Mouse (Mus musculus): ENCODE measurements around the gene Gsta4. TPM values are rescaled to one million over a fixed set of nuclear protein-coding genes. Genes with fewer than 3 reads are reported as not detected.

The Gsta4 gene
- polyA plus RNA-seq, 1 experiment from 2014 or later = 19.9 TPM

GRCm38 (mm10) chr9:78154211-78154977 lies 28.2 kb upstream of the Gsta4 start:
- H3K9ac ChIP-seq (replicated peaks) = no peak overlapping the region
- 0 out of 2 replicates have a peak, but pooled peaks cover 3% of the 10 kb centered on the region for H3K4me1 ChIP-seq (ENCODE audit: insufficient read depth)
- 0 out of 2 replicates have a peak overlapping the region, but pooled peaks have one; percentile 34 for H3K27ac ChIP-seq (ENCODE audit: low read depth)
- no peaks in the 10 kb centered on the region for H3K9me3 ChIP-seq (ENCODE audit: low read length)
- no peak for DNase-seq
- no peak for ATAC-seq
- no peak overlapping the region for H3K4me3 ChIP-seq (ENCODE audit: low read depth, low read length)
- no peak for TF ChIP-seq CTCF (IDR thresholded peaks at IDR 0.05; ENCODE audit: low read depth)
- TF ChIP-seq EP300 (IDR thresholded peaks at IDR 0.05; ENCODE audit: low read depth) = no peak
- WGBS (ENCODE audit: insufficient replicate concordance) = 72% methylated on average over 11 of the region's 11 CpGs
- peaks cover 14% of the 10 kb centered on the region for H3K36me3 ChIP-seq (replicated peaks; ENCODE audit: insufficient read depth, low read length)
- H3K27me3 ChIP-seq (ENCODE audit: insufficient read depth, low read length) = no peaks in the 10 kb centered on the region
- H3K4me2 ChIP-seq (ENCODE audit: low read depth, low read length) = no peak overlapping the region

GRCm38 (mm10) chr9:78157221-78157620 lies 25.4 kb upstream of the Gsta4 start:
- WGBS (ENCODE audit: insufficient replicate concordance) = 50% methylated on average over 1 of the region's 1 CpGs
- ATAC-seq = peak; percentile 45; the same call in 1 of the 2 replicates
- no peak overlapping the region for H3K4me2 ChIP-seq (ENCODE audit: low read depth, low read length)
- no peaks in the 10 kb centered on the region for H3K9me3 ChIP-seq (ENCODE audit: low read length)
- H3K36me3 ChIP-seq (replicated peaks; ENCODE audit: insufficient read depth, low read length) = peaks cover 32% of the 10 kb centered on the region
- no peaks in the 10 kb centered on the region for H3K27me3 ChIP-seq (ENCODE audit: insufficient read depth, low read length)
- H3K27ac ChIP-seq (ENCODE audit: low read depth) = peak overlapping the region; percentile 44; the same call in 1 of the 2 replicates
- H3K4me1 ChIP-seq (ENCODE audit: insufficient read depth) = 0 out of 2 replicates have a peak, but pooled peaks cover 3% of the 10 kb centered on the region
- TF ChIP-seq CTCF (IDR thresholded peaks at IDR 0.05; ENCODE audit: low read depth) = no peak
- TF ChIP-seq EP300 (IDR thresholded peaks at IDR 0.05; ENCODE audit: low read depth) = no peak
- no peak overlapping the region for H3K9ac ChIP-seq (replicated peaks)
- no peak for DNase-seq
- no peak overlapping the region for H3K4me3 ChIP-seq (ENCODE audit: low read depth, low read length)

GRCm38 (mm10) chr9:78163291-78163690 lies 19.3 kb upstream of the Gsta4 start:
- H3K4me3 ChIP-seq (ENCODE audit: low read depth, low read length) = no peak overlapping the region
- H3K9ac ChIP-seq (replicated peaks) = no peak overlapping the region
- H3K27ac ChIP-seq (ENCODE audit: low read depth) = no peak overlapping the region
- H3K9me3 ChIP-seq (ENCODE audit: low read length) = no peaks in the 10 kb centered on the region
- WGBS (ENCODE audit: insufficient replicate concordance) = 78% methylated on average over 10 of the region's 10 CpGs
- H3K36me3 ChIP-seq (replicated peaks; ENCODE audit: insufficient read depth, low read length) = peaks cover 43% of the 10 kb centered on the region
- no peak for TF ChIP-seq CTCF (IDR thresholded peaks at IDR 0.05; ENCODE audit: low read depth)
- TF ChIP-seq EP300 (IDR thresholded peaks at IDR 0.05; ENCODE audit: low read depth) = no peak
- DNase-seq (no peak), ATAC-seq (no peak)
- no peaks in the 10 kb centered on the region for H3K4me1 ChIP-seq (ENCODE audit: insufficient read depth)
- no peak overlapping the region for H3K4me2 ChIP-seq (ENCODE audit: low read depth, low read length)
- H3K27me3 ChIP-seq (ENCODE audit: insufficient read depth, low read length) = no peaks in the 10 kb centered on the region

DNA sequence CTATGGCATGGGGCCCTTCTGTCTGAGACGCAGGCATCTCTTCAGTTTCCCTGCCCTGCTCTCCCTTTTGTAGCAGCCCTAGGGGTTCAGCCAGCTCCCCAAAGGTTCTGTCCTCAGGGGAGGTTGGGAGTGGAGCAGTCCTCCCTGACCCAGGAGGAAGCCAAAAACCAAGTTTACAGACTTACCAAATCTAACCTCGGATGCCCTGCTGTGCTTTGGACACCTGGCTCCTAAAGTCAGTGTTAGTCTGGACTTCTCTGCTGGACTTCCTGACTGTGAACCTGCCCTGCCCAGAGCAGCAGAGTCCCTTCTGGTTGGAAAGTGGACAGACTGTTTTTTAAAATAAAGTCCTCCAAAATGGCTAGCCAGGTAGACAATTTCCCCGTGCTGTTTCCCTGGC lies 17.8 kb upstream of the Gsta4 start:
- Histone ChIP-seq H3K4me3 (ENCODE audit: low read depth, low read length) (no peak overlapping the region), H3K27me3 (ENCODE audit: insufficient read depth, low read length) (no peaks in the 10 kb centered on the region), H3K27ac (ENCODE audit: low read depth) (no peak overlapping the region), H3K4me1 (ENCODE audit: insufficient read depth) (no peaks in the 10 kb centered on the region), H3K9ac (replicated peaks) (no peak overlapping the region), H3K36me3 (replicated peaks; ENCODE audit: insufficient read depth, low read length) (peaks cover 34% of the 10 kb centered on the region), H3K4me2 (ENCODE audit: low read depth, low read length) (no peak overlapping the region), H3K9me3 (ENCODE audit: low read length) (no peaks in the 10 kb centered on the region)
- no peak for DNase-seq
- TF ChIP-seq EP300 (IDR thresholded peaks at IDR 0.05; ENCODE audit: low read depth) = no peak
- TF ChIP-seq CTCF (IDR thresholded peaks at IDR 0.05; ENCODE audit: low read depth) = no peak
- WGBS (ENCODE audit: insufficient replicate concordance) = 89% methylated on average over 3 of the region's 3 CpGs
- ATAC-seq = no peak

DNA sequence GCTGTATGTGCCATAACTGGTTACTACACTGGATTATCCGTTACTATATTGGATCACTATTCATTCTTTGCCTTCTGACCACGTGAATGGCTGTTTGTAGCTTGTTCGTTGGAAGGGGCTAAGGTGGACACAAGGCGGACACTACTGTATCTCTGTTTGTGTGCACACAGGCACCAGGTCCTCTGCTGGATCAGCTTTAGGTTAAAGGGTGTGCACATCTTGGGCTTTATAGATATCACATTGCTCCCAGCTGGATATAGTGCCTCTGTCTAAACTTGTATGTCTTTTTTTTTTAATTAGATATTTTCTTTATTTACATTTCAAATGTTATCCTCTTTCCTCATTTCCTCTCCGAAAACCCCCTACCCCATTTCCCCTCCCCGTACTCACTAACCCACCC lies 17.1 kb upstream of the Gsta4 start:
- ATAC-seq = no peak
- Histone ChIP-seq H3K27me3 (ENCODE audit: insufficient read depth, low read length) (no peaks in the 10 kb centered on the region), H3K36me3 (replicated peaks; ENCODE audit: insufficient read depth, low read length) (peaks cover 33% of the 10 kb centered on the region), H3K9me3 (ENCODE audit: low read length) (no peaks in the 10 kb centered on the region), H3K4me1 (ENCODE audit: insufficient read depth) (no peaks in the 10 kb centered on the region), H3K4me3 (ENCODE audit: low read depth, low read length) (no peak overlapping the region), H3K9ac (replicated peaks) (no peak overlapping the region), H3K4me2 (ENCODE audit: low read depth, low read length) (no peak overlapping the region), H3K27ac (ENCODE audit: low read depth) (no peak overlapping the region)
- TF ChIP-seq CTCF (IDR thresholded peaks at IDR 0.05; ENCODE audit: low read depth) (no peak), EP300 (IDR thresholded peaks at IDR 0.05; ENCODE audit: low read depth) (no peak)
- no peak for DNase-seq
- 79% methylated on average over 6 of the region's 6 CpGs for whole genome bisulfite sequencing (ENCODE audit: insufficient replicate concordance)

DNA sequence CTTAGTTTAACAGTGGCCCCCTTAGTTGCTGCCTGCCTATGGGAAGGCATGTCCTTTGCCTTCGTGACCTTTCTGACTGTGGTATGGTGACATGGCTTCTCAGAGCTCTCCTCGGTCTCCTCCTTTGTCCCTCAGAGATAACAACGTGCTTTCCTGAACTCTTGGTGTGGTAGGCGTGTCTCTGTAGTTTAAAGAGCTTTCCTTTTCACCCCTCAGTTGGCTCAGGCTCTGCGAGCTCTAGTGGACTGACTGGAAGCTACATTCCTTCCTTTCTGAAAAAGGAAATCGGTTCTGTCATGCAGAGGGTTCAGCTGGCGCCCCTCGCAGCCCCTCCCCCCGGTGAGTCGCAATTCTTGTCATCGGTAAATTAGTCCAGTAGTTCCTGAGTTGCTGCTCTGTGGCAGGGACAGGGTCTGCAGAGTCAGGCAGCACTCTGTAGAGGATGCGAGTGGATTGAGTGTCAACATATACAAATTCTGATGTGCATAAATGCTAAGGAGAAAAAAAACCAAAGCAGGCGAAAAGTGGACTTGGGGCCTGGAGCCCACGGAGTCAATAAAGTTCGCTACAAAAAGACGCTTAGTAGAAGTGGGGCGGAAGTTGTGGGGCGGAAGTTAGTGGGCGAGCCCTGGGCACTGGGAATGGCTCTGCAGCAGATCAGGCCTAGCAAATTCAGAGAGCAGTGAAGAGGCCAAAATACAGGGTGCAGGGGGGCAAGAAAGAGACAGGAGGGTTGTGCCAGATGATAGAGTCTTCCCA lies 15.7 kb upstream of the Gsta4 start:
- TF ChIP-seq CTCF (IDR thresholded peaks at IDR 0.05; ENCODE audit: low read depth) (no peak), EP300 (IDR thresholded peaks at IDR 0.05; ENCODE audit: low read depth) (no peak)
- DNase-seq (no peak), ATAC-seq (0 out of 2 replicates have a peak, but pooled peaks have one; percentile 29)
- Histone ChIP-seq H3K4me1 (ENCODE audit: insufficient read depth) (no peaks in the 10 kb centered on the region), H3K9me3 (ENCODE audit: low read length) (no peaks in the 10 kb centered on the region), H3K27ac (ENCODE audit: low read depth) (no peak overlapping the region), H3K4me3 (ENCODE audit: low read depth, low read length) (no peak overlapping the region), H3K36me3 (replicated peaks; ENCODE audit: insufficient read depth, low read length) (peaks cover 21% of the 10 kb centered on the region), H3K9ac (replicated peaks) (no peak overlapping the region), H3K4me2 (ENCODE audit: low read depth, low read length) (no peak overlapping the region), H3K27me3 (ENCODE audit: insufficient read depth, low read length) (no peaks in the 10 kb centered on the region)
- 64% methylated on average over 19 of the region's 19 CpGs for WGBS (ENCODE audit: insufficient replicate concordance)
